Mouse (Mus musculus): Measurements from ENCODE around the gene Spa17. TPM values are rescaled to one million over a fixed set of nuclear protein-coding genes. Genes with fewer than 3 reads are reported as not detected.

Gene Spa17
- polyA plus RNA-seq, 1 experiment from 2014 or later: 2.8 TPM

DNA sequence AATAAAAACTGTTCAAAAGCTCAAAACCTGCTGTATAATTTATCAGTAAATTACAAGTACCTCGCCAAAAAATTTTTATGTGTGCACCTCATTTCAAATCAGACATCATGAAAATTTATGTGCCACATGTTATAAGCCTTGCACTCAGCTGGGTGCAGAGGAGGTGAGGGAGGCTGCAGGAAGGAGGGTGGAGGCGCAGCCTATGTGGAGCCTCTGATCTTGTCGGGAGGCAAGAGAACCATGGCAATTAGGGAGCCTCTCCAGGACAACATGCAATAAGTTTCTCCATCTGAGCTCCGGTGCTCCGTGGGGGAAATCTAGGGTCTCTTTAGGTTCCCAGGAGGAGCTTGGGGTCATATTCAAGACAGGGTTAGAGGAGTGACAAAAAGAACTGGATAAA lies 46.1 kb downstream of the Spa17 start:
- no peak for DNase-seq (ENCODE audit: low spot score)

GRCm38 (mm10) chr9:37567019-37567418 lies 46.5 kb downstream of the Spa17 start:
- DNase-seq (ENCODE audit: low spot score): no peak

DNA sequence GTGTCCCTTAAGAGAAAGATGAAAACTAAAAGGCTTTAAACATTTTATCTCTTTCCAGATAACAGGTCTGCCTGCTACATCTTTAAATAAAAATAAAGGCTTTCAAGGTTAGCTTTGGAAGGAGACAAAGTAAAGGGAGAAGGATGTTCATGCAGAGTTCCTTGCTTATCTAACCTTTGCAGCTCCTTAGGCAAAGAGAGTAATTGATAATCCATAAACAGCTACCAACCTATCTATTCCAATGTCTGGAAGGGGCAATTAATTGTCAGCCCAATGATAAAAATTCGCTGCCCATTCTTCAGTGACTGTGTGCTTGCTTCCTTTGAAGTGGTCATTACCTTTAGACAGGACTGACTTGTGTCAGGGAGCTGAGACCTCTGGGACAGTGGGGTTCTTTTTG lies 49.7 kb downstream of the Spa17 start:
- no peak for DNase-seq (ENCODE audit: low spot score)

DNA sequence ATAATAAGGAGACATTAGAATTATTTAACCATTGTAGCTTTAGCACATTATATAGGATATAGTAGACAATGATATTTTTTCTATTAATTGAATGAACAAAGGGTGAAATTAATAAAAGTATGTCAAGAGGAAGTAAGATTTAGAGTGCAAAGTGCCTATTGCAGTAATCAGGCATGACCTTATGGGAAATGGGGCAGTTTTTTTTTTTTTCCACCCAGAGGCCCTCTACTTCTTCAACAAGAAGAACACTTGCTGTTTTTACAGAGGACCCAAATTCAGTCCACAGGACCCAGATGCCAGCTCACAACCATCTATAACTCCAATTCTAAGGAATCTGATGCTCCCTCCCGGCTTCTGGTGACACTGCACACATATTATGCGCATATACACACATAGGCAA lies 52.9 kb downstream of the Spa17 start:
- DNase-seq (ENCODE audit: low spot score): no peak

GRCm38 (mm10) chr9:37556366-37556765 lies 57.2 kb downstream of the Spa17 start:
- no peak for DNase-seq (ENCODE audit: low spot score)

DNA sequence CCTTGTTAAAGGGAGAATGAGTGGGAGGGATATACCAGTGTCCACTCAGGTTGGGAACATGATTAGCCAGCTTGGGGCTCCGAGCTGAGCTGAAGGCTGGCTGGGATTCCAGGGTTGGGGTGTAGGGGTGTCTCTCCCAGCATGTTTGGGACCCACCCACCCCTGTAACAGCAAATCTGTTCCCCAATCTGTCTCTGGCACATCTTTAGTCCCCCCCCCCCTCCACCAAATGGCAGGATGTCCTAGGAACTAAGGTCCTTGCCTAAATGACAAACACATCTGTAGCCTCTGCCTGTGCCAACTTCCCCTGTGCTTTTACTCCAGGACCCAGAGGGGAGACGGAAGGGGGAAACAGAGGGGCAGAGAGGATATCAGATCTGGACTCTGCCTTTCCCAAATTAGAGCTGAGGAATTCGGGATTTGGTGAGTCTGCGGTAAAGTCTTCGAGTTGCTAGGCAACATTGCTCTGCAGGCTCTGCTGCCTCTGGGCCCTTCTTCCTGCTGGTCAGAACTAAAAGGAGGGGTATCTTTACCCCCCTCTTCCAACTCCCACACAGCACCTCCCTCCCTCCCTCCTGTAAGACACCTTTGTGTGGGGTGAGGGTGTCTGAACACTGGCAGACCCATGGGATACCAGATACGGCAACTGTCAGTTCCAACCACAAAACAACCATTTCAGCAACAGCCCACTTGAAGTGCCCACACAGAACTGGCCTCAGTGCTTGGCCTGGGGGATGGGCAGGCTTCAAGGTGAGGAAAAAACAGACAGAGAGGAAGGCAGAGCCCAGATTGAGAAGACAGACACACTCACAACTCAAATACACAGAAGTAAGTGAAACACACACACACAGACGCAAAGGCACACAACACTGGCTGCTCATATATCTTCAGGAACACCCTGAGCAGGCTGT lies 58.4 kb downstream of the Spa17 start, which contains the start of gene Siae:
Gene Siae (plus strand): TSS at position 861 of the 911 bp plus-strand sequence.
- DNase-seq (ENCODE audit: low spot score): peak; percentile 2

GRCm38 (mm10) chr9:37554279-37554678 lies 59.2 kb downstream of the Spa17 start:
- peak; percentile 37 for DNase-seq (ENCODE audit: low spot score)

Other genes starting within 250 kb of the Spa17 start
- 0.10 TPM in 1 of 2 replicates, not detected in the other for gene Hepacam, start 246.4 kb downstream of the Spa17 start, polyA plus RNA-seq (2015; fragmentation: Nextera tagmentation; extraction: Ambion mirVana)
- gene Robo4, start 211.8 kb downstream of the Spa17 start, polyA plus RNA-seq (2015; fragmentation: Nextera tagmentation; extraction: Ambion mirVana): 2.5 and 3.4 TPM in 2 replicates
- gene Robo3, start 180.5 kb downstream of the Spa17 start, polyA plus RNA-seq (2015; fragmentation: Nextera tagmentation; extraction: Ambion mirVana): 0.14 and 0.23 TPM in 2 replicates
- gene Msantd2, start 124.4 kb downstream of the Spa17 start, polyA plus RNA-seq (2015; fragmentation: Nextera tagmentation; extraction: Ambion mirVana): 15.5 and 16.7 TPM in 2 replicates
- 17.2 and 18.1 TPM in 2 replicates for gene Esam, start 85.6 kb downstream of the Spa17 start, polyA plus RNA-seq (2015; fragmentation: Nextera tagmentation; extraction: Ambion mirVana)
- gene Vsig2, start 74.5 kb downstream of the Spa17 start, polyA plus RNA-seq (2015; fragmentation: Nextera tagmentation; extraction: Ambion mirVana): 0.95 and 1.1 TPM in 2 replicates
- gene Nrgn, start 60.8 kb downstream of the Spa17 start, polyA plus RNA-seq (2015; fragmentation: Nextera tagmentation; extraction: Ambion mirVana): 6.8 and 8.4 TPM in 2 replicates
- 10.7 and 11.2 TPM in 2 replicates for gene Siae, start 58.0 kb downstream of the Spa17 start, polyA plus RNA-seq (2015; fragmentation: Nextera tagmentation; extraction: Ambion mirVana)
- gene Tbrg1, start 43.6 kb upstream of the Spa17 start, polyA plus RNA-seq (2015; fragmentation: Nextera tagmentation; extraction: Ambion mirVana): 111 and 115 TPM in 2 replicates
- not detected in 2 replicates for gene Panx3, start 55.5 kb upstream of the Spa17 start, polyA plus RNA-seq (2015; fragmentation: Nextera tagmentation; extraction: Ambion mirVana)
- gene Olfr160, start 102.5 kb upstream of the Spa17 start, polyA plus RNA-seq (2015; fragmentation: Nextera tagmentation; extraction: Ambion mirVana): not detected in 2 replicates
- not detected in 2 replicates for gene Olfr874, start 131.4 kb upstream of the Spa17 start, polyA plus RNA-seq (2015; fragmentation: Nextera tagmentation; extraction: Ambion mirVana)
- gene Olfr875, start 158.1 kb upstream of the Spa17 start, polyA plus RNA-seq (2015; fragmentation: Nextera tagmentation; extraction: Ambion mirVana): not detected in 2 replicates
- not detected in 2 replicates for gene Olfr876, start 189.3 kb upstream of the Spa17 start, polyA plus RNA-seq (2015; fragmentation: Nextera tagmentation; extraction: Ambion mirVana)
- not detected in 2 replicates for gene Olfr877, start 240.5 kb upstream of the Spa17 start, polyA plus RNA-seq (2015; fragmentation: Nextera tagmentation; extraction: Ambion mirVana)